Mouse (Mus musculus) cerebellum, adult 2 months (tissue): Measurements from ENCODE around the gene Creb3l2.

Source experiments
- CTCF ChIP-seq: fragments of 200-500 bp; IDR thresholded peaks from 2 replicates; pipeline ENCODE4 v1.5.1; 2011; ENCODE audit warnings: low read depth, mild to moderate bottlenecking, control low read depth, low read length, moderate library complexity, borderline replicate concordance; ENCODE audit not compliant: insufficient read depth
- POLR2A ChIP-seq: fragments of 200-500 bp; IDR thresholded peaks from 2 replicates; pipeline ENCODE4 v1.6.1; 2011; ENCODE audit warnings: low read length, control low read depth, borderline replicate concordance; ENCODE audit not compliant: insufficient read depth

DNA sequence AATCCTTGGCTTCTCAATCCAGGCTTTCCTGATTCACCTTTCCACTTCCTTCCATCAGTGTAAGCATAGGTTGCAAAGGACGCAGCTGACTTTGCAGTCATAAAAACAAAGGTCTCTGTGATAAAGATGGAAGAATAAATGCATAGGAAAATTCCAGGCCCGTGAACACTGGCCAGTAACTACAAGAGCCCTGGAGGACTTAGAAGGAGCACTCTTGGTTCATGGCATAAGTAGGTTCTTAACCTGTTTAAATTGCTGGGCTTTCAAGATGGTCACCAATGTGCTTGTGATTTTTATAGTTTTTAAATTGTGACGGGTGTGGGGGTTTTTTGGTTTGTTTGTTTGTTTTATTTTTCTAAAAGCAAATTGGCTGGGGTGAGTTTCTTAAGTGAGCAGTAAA, 16.9 kb downstream of the Creb3l2 start:
- TF ChIP-seq CTCF, result no peak
- TF ChIP-seq POLR2A, result no peak
